Mouse (Mus musculus) monocyte, adult 5-6 weeks (primary cell): ENCODE measurements around the gene Gm26920. TPM values are rescaled to one million over a fixed set of nuclear protein-coding genes. Genes with fewer than 3 reads are reported as not detected.

Experiments
- ATAC-seq: fragments of 153-309, 156-312 bp; replicated peaks from 2 replicates; pipeline ENCODE4 v1.8.0; 2017; ENCODE audit warnings: mild to moderate bottlenecking; ENCODE audit not compliant: low TSS enrichment, insufficient number of reproducible peaks, severe bottlenecking, poor library complexity, low FRiP score
- total RNA-seq: library from RNA; stranded (forward); fragments of 200-1000, 200-491, 200-594 nt; gene quantifications from 3 replicates; pipeline ENCODE4 v1.2.3, GENCODE M21; 2017

Gm26920 gene
- total RNA-seq, 1 experiment from 2014 or later = not detected

GRCm38 (mm10) chr7:30008020-30008690, 82.1 kb downstream of the Gm26920 start:
- ATAC-seq = no peak; the same call in 1 of the 2 replicates

DNA sequence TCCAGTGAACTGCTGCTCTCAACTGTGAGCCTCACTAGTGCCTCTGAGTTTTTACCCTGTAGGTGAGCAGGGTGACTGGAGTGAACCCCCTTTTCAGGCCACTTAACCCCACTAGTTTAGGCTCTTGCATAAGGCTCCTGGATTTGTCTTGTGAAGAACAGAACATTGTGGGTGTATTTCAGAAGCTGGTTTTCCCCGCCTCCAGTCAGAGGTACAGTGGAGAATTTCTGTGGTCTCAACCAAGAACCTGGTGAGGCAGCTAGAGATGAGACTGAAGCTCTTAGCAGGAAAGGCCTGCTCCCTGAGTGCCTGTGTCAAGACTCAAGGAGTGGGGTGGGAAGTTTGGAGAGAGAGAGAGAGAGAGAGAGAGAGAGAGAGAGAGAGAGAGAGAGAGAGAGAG, 82.6 kb downstream of the Gm26920 start:
- no peak for ATAC-seq

Other genes with a start within 250 kb of the Gm26920 start
- gene Zfp940, start 236.7 kb downstream of the Gm26920 start, total RNA-seq = 0.32 to 3.5 TPM (median 1.4 TPM) in 3 replicates
- 1.8 to 7.7 TPM (median 4.7 TPM) in 3 replicates for gene Zfp420, start 230.4 kb downstream of the Gm26920 start, total RNA-seq
- gene Zfp27, start 183.8 kb downstream of the Gm26920 start, total RNA-seq = 4.4 to 8.6 TPM (median 5.5 TPM) in 3 replicates
- 0.95 to 2.2 TPM in 2 of 3 replicates, not detected in the other for gene Zfp383, start 182.2 kb downstream of the Gm26920 start, total RNA-seq
- gene Zfp74, start 136.3 kb downstream of the Gm26920 start, total RNA-seq = 2.3 to 8.2 TPM (median 3.1 TPM) in 3 replicates
- gene Zfp568, start 106.5 kb downstream of the Gm26920 start, total RNA-seq = 25.8 to 32.8 TPM (median 32.4 TPM) in 3 replicates
- 0.85 to 3.6 TPM (median 1.7 TPM) in 3 replicates for gene Zfp14, start 39.0 kb downstream of the Gm26920 start, total RNA-seq
- gene Zfp82, start 17.5 kb downstream of the Gm26920 start, total RNA-seq = 3.8 to 9.1 TPM (median 4.3 TPM) in 3 replicates
- gene Zfp566, start 117 bp upstream of the Gm26920 start, total RNA-seq = 0.43 to 3.1 TPM in 2 of 3 replicates, not detected in the other
- 12.9 to 53.8 TPM (median 19.3 TPM) in 3 replicates for gene Zfp260, start 4.4 kb upstream of the Gm26920 start, total RNA-seq
- 3.6 to 16.7 TPM (median 6.6 TPM) in 3 replicates for gene Zfp382, start 31.5 kb upstream of the Gm26920 start, total RNA-seq
- 26.9 to 47.7 TPM (median 40.3 TPM) in 3 replicates for gene Zfp146, start 79.3 kb upstream of the Gm26920 start, total RNA-seq
- gene Cox7a1, start 93.7 kb upstream of the Gm26920 start, total RNA-seq = not detected in 3 replicates
- 217 to 229 TPM (median 219 TPM) in 3 replicates for gene Capns1, start 108.4 kb upstream of the Gm26920 start, total RNA-seq
- 29.5 to 52.1 TPM (median 49.3 TPM) in 3 replicates for gene Polr2i, start 141.5 kb upstream of the Gm26920 start, total RNA-seq
- gene Tbcb, start 141.9 kb upstream of the Gm26920 start, total RNA-seq = 32.7 to 60.7 TPM (median 37.0 TPM) in 3 replicates
- gene Ovol3, start 145.3 kb upstream of the Gm26920 start, total RNA-seq = not detected in 3 replicates
- gene Thap8, start 189.7 kb upstream of the Gm26920 start, total RNA-seq = 1.0 to 3.2 TPM in 2 of 3 replicates, not detected in the other
- gene Wdr62, start 190.0 kb upstream of the Gm26920 start, total RNA-seq = 1.3 to 4.7 TPM (median 3.0 TPM) in 3 replicates
- gene Clip3, start 201.3 kb upstream of the Gm26920 start, total RNA-seq = 2.2 TPM in 1 of 3 replicates, not detected in the others
- 27.8 to 47.4 TPM (median 35.8 TPM) in 3 replicates for gene Alkbh6, start 218.3 kb upstream of the Gm26920 start, total RNA-seq
- gene Syne4, start 224.4 kb upstream of the Gm26920 start, total RNA-seq = 3.0 TPM in 1 of 3 replicates, not detected in the others
- gene E130208F15Rik, start 231.3 kb upstream of the Gm26920 start, total RNA-seq = 2.2 to 10.7 TPM (median 8.0 TPM) in 3 replicates
- gene Sdhaf1, start 233.5 kb upstream of the Gm26920 start, total RNA-seq = 11.3 to 13.7 TPM (median 11.5 TPM) in 3 replicates